Mouse (Mus musculus) testis, adult 2 months (tissue): ENCODE data around the gene Tapbpl.

Experiments used
- CTCF ChIP-seq: fragments of 200-500 bp; IDR thresholded peaks from 2 replicates; pipeline ENCODE4 v1.5.1; 2012; ENCODE audit warnings: low read depth, mild to moderate bottlenecking, inconsistent platforms, low read length, moderate library complexity; ENCODE audit not compliant: control insufficient read depth, insufficient read depth, insufficient replicate concordance
- POLR2A ChIP-seq: fragments of 200-500 bp; IDR thresholded peaks from 2 replicates; pipeline ENCODE4 v1.6.1; 2012; ENCODE audit warnings: low read depth, mild to moderate bottlenecking, inconsistent platforms, low read length, moderate library complexity; ENCODE audit not compliant: control insufficient read depth

GRCm38 (mm10) chr6:125255516-125256044, 23.9 kb upstream of the Tapbpl start:
- TF ChIP-seq POLR2A, result no peak
- no peak for TF ChIP-seq CTCF
